Mouse (Mus musculus): Measurements from ENCODE around the gene Ptprm. TPM values are rescaled to one million over a fixed set of nuclear protein-coding genes. Genes with fewer than 3 reads are reported as not detected.
"Not testable (repeated sequence)": the region's sequence is repeated elsewhere in the genome, so short reads cannot be mapped to it uniquely, and the experiment has no call there.

The Ptprm gene
- polyA plus RNA-seq, 1 experiment from 2014 or later: 17.7 TPM

DNA sequence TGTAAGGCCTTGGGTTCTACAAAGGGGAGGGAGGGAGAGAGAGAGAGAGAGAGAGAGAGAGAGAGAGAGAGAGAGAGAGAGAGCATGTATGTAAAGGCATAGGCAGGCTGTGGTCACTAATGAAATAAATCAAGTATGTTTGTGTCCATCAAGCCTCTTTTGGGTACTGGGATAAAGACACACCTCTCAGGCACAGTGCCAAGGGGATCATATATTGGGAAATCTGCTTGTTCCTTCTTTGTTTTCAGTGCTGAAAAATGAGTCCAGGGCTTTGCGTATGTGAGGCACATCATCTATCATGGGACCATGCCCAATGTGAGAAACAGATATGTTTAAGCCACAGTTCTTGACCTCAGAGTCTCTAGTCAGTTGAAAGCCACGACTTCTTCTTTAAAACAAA lies 475.1 kb downstream of the Ptprm start:
- no peak overlapping the region for H3K9ac ChIP-seq
- no peak overlapping the region for H3K27ac ChIP-seq
- H3K36me3 ChIP-seq: no peaks in the 10 kb centered on the region
- H3K4me2 ChIP-seq: no peak overlapping the region
- H3K4me1 ChIP-seq: no peaks in the 10 kb centered on the region
- H3K27me3 ChIP-seq: no peaks in the 10 kb centered on the region
- H3K9me3 ChIP-seq: no peaks in the 10 kb centered on the region
- H3K4me3 ChIP-seq: no peak overlapping the region
- ATAC-seq (ENCODE audit: insufficient number of reproducible peaks, low FRiP score, low TSS enrichment, low read depth): no peak
- WGBS: 79% methylated on average over 2 of the region's 2 CpGs

DNA sequence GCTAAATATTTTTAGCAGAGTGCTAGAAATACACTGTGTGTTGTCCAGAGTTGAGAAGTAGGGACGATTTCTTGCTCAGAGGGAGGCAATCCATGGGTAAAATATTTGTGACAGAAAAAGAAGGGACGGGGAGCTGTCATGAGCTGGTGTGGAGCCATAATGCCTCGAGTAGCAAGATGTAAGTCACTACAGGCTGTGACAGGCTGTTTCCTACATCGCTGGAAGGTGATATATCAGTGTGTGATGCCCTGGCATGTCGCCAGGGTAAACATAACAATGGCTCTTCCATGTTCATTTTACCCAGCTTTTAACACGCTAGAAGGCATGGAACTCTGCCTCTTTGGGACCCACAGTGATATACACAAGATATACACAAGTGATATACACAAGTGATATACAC lies 476.7 kb downstream of the Ptprm start:
- Histone ChIP-seq H3K4me3 (no peak overlapping the region), H3K9me3 (no peaks in the 10 kb centered on the region), H3K9ac (no peak overlapping the region), H3K4me1 (no peaks in the 10 kb centered on the region), H3K4me2 (no peak overlapping the region), H3K27ac (no peak overlapping the region), H3K36me3 (no peaks in the 10 kb centered on the region), H3K27me3 (no peaks in the 10 kb centered on the region)
- ATAC-seq (ENCODE audit: insufficient number of reproducible peaks, low FRiP score, low TSS enrichment, low read depth): no peak
- WGBS: 50% methylated on average over 6 of the region's 6 CpGs

DNA sequence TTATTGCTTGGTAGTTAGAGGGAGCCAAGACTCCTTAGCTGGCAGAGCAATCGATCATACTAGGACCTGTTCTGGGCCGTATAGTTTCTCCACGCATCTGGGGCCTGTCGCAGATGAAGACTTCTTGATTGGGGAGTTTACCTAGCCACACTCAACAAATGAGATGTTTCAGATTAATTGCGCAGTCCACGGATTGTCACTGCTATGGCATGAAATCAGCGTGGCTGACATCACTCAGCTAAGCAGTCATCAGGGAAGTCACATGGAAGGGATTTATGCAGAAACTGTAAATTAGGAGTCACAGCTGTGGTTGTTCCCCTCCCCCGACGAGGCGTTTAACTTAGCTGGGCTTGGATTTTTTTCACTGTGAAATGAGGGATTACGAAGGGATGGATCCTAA lies 479.4 kb downstream of the Ptprm start:
- no peak overlapping the region for H3K4me2 ChIP-seq
- ATAC-seq (ENCODE audit: insufficient number of reproducible peaks, low FRiP score, low TSS enrichment, low read depth): no peak
- no peak overlapping the region for H3K9ac ChIP-seq
- H3K36me3 ChIP-seq: no peaks in the 10 kb centered on the region
- 68% methylated on average over 11 of the region's 11 CpGs for WGBS
- no peak overlapping the region for H3K27ac ChIP-seq
- H3K4me3 ChIP-seq: no peak overlapping the region
- no peaks in the 10 kb centered on the region for H3K4me1 ChIP-seq
- no peaks in the 10 kb centered on the region for H3K27me3 ChIP-seq
- H3K9me3 ChIP-seq: no peaks in the 10 kb centered on the region

DNA sequence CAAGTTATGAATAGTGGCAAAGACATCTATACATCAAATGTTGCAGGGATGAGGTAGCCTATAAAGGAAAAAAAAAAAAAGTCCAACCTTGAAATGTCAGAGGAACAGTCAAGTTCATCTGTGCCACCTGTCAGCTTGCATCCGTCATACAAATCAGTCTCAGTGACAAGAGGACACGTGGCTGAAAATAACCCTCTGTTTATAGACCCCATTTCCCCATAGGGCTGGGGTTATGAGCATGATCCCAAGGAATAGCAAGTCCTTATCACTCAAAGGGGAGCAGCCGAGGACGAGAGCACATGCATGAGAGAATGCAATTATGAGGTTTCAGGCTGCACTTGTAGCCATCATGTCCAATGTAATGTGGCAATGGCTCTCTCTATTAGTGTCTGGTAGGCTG lies 482.9 kb downstream of the Ptprm start:
- Histone ChIP-seq H3K27ac (no peak overlapping the region), H3K27me3 (no peaks in the 10 kb centered on the region), H3K4me2 (no peak overlapping the region), H3K9me3 (no peaks in the 10 kb centered on the region), H3K4me1 (0 out of 2 replicates have a peak, but pooled peaks cover 3% of the 10 kb centered on the region), H3K4me3 (no peak overlapping the region), H3K36me3 (no peaks in the 10 kb centered on the region), H3K9ac (no peak overlapping the region)
- no peak for ATAC-seq (ENCODE audit: insufficient number of reproducible peaks, low FRiP score, low TSS enrichment, low read depth)
- WGBS: 80% methylated on average over 4 of the region's 4 CpGs

DNA sequence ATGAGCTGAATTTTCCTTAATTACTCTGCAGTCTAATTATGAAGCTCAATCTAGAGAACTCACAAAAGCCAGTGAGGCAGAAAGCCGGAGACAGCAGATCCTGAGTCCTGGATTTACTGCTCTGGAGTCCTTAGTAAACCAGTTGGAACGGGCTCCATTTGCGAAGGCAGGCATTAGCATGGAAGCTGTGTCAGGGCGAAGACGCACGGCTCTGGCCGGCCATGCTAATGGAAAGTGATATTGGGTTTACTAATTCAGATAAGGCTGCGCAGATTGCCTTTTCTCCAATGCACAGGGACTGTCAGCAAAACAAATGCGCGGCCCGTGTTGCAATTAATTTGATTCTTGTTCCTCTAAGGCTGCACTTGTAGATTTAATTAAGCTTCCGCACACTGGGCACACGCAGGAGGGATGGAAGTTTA lies 484.7 kb downstream of the Ptprm start:
- no peaks in the 10 kb centered on the region for H3K27me3 ChIP-seq
- no peak overlapping the region for H3K4me2 ChIP-seq
- H3K9ac ChIP-seq: no peak overlapping the region
- H3K4me1 ChIP-seq: 0 out of 2 replicates have a peak, but pooled peaks cover 3% of the 10 kb centered on the region
- 49% methylated on average over 13 of the region's 13 CpGs for WGBS
- H3K9me3 ChIP-seq: no peaks in the 10 kb centered on the region
- no peak for ATAC-seq (ENCODE audit: insufficient number of reproducible peaks, low FRiP score, low TSS enrichment, low read depth)
- H3K27ac ChIP-seq: no peak overlapping the region
- no peaks in the 10 kb centered on the region for H3K36me3 ChIP-seq
- no peak overlapping the region for H3K4me3 ChIP-seq

DNA sequence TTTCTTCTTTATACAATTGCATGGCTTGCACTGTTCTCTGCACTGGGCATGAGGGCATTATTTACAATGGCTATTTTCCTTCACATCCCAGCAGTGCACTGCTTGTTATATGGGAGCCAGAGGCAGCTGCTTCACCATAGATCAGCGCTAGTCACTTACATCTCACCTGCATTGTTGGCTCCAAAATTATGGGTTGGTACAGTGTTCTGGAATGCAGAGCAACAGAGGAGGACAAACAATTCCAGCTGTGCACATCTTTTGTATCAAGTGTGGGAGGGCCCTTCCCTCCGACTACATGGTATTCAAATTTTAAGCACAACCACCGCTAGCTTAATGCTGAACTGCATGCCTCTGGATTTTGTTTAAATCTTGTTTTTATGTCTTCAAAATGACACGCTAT lies 489.8 kb downstream of the Ptprm start:
- Histone ChIP-seq H3K9ac (no peak overlapping the region), H3K4me3 (no peak overlapping the region), H3K36me3 (no peaks in the 10 kb centered on the region), H3K9me3 (no peaks in the 10 kb centered on the region), H3K27me3 (no peaks in the 10 kb centered on the region), H3K4me2 (no peak overlapping the region), H3K27ac (no peak overlapping the region), H3K4me1 (0 out of 2 replicates have a peak, but pooled peaks cover 3% of the 10 kb centered on the region)
- no peak for ATAC-seq (ENCODE audit: insufficient number of reproducible peaks, low FRiP score, low TSS enrichment, low read depth)
- WGBS: 53% methylated on average over 4 of the region's 4 CpGs

DNA sequence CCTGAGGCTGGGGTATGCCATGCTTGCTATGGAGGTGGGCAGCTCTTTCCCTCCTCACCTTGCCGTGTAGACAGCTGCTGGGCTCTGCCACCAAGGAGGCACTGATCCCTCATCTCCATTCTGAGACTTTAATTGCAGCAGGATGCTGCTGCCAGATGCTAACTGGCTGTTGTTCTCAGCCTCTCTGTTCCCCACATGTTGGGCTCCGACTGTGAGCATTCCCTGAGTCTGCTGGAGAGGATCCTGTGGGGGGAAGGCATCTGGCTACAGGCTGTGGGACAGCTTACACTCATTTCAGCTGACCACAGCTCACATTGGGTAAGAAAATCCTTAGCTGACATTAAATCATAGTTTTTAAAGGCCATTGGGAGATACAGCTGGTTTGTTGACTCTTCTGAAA lies 492.7 kb downstream of the Ptprm start:
- no peak overlapping the region for H3K27ac ChIP-seq
- ATAC-seq (ENCODE audit: insufficient number of reproducible peaks, low FRiP score, low TSS enrichment, low read depth): no peak
- H3K36me3 ChIP-seq: no peaks in the 10 kb centered on the region
- no peaks in the 10 kb centered on the region for H3K9me3 ChIP-seq
- H3K9ac ChIP-seq: no peak overlapping the region
- WGBS: 29% methylated on average over 2 of the region's 2 CpGs
- H3K27me3 ChIP-seq: no peaks in the 10 kb centered on the region
- no peak overlapping the region for H3K4me3 ChIP-seq
- no peak overlapping the region for H3K4me2 ChIP-seq
- peaks cover 8% of the 10 kb centered on the region; the same call in 1 of the 2 replicates for H3K4me1 ChIP-seq

DNA sequence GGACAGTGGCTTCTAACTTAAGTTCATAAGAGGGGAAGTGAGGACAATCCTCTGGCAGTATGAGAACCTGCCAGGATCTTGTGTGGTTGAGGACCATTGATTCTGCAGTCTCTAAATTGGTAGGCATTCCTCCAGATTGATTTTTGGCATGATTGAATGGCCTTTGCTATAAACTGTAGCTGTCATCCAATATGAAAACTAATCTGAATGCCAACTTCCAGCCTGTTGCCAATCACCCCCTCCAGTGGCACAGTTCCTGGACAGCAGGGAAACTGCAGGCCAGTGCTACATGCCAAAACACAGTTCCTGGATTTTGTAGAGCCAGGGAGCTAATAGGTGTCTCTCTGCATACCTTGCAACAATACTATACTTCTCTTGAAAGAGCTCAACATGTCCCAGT lies 495.5 kb downstream of the Ptprm start:
- no peaks in the 10 kb centered on the region for H3K36me3 ChIP-seq
- H3K9ac ChIP-seq: no peak overlapping the region
- H3K4me3 ChIP-seq: no peak overlapping the region
- peaks cover 8% of the 10 kb centered on the region; the same call in 1 of the 2 replicates for H3K4me1 ChIP-seq
- H3K27ac ChIP-seq: no peak overlapping the region
- no peak for ATAC-seq (ENCODE audit: insufficient number of reproducible peaks, low FRiP score, low TSS enrichment, low read depth)
- H3K9me3 ChIP-seq: no peaks in the 10 kb centered on the region
- no peaks in the 10 kb centered on the region for H3K27me3 ChIP-seq
- no peak overlapping the region for H3K4me2 ChIP-seq

DNA sequence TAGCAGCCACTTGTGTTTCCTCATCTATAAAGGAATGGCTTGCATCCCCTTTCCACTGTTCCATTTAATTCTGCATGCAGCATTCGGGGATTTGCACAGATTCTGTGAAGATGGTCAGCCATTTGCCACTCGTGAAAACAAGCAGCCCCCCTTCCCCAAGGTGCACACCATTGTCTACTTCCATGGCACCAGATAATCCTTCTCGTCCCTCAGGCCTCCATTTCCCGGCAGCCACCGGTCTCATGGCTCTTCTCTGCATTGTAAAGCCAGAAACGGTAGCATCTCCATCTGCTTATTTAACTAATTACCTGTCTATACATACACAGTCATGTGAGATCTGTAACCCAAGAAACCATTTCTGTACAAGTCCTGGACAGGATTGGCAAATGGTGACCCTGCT lies 501.8 kb downstream of the Ptprm start:
- H3K36me3 ChIP-seq: no peaks in the 10 kb centered on the region
- H3K9me3 ChIP-seq: no peaks in the 10 kb centered on the region
- WGBS: 88% methylated on average over 6 of the region's 6 CpGs
- no peak overlapping the region for H3K4me3 ChIP-seq
- H3K27ac ChIP-seq: no peak overlapping the region
- H3K9ac ChIP-seq: no peak overlapping the region
- no peaks in the 10 kb centered on the region for H3K27me3 ChIP-seq
- no peak overlapping the region for H3K4me2 ChIP-seq
- no peak for ATAC-seq (ENCODE audit: insufficient number of reproducible peaks, low FRiP score, low TSS enrichment, low read depth)
- peaks cover 2% of the 10 kb centered on the region; the same call in 1 of the 2 replicates for H3K4me1 ChIP-seq

DNA sequence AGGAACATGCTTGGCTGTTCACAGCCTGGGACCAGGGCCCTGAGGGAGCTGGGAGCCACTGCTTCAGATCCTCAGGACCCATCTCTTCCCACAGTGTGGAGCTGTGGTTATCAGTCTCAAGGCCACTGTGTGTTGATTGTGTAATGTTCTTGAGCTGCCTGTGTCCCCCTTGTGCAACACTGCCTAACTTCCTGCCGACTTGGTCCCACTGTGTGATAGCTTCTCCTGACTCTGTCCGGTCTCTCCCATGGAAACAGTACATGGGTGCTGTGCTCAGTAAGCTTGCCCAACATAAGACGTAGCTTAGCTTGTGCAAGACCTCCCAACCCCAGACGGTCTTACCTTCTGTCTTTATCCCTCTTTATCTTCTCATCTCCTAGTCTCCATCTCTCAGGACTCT lies 507.2 kb downstream of the Ptprm start:
- WGBS: 88% methylated on average over 4 of the region's 4 CpGs
- H3K4me2 ChIP-seq; H3K36me3 ChIP-seq; H3K9ac ChIP-seq; ATAC-seq (ENCODE audit: insufficient number of reproducible peaks, low FRiP score, low TSS enrichment, low read depth); H3K9me3 ChIP-seq; H3K27me3 ChIP-seq; H3K4me1 ChIP-seq; H3K4me3 ChIP-seq; H3K27ac ChIP-seq: not testable (repeated sequence)

DNA sequence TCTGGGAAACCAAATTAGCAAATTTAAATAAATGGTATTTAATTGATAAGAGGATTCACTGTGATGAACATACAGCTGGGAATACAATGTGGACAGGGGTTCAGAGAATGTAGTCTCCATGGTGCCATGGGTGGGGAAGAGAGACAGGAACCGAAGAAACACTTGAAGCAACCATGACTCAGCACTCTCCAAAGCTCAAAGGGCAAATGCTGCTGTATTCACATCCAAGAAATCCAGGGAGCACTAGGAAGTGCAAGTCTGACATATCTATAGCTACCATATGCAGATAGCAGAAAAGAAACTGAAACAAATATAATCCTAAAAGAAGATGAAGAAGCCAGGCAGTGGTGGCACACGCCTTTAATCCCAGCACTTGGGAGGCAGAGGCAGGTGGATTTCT lies 531.9 kb downstream of the Ptprm start:
- ATAC-seq (ENCODE audit: insufficient number of reproducible peaks, low FRiP score, low TSS enrichment, low read depth): no peak
- Histone ChIP-seq H3K4me1 (no peaks in the 10 kb centered on the region), H3K9ac (no peak overlapping the region), H3K36me3 (no peaks in the 10 kb centered on the region), H3K27me3 (no peaks in the 10 kb centered on the region), H3K27ac (no peak overlapping the region), H3K9me3 (no peaks in the 10 kb centered on the region), H3K4me3 (no peak overlapping the region), H3K4me2 (no peak overlapping the region)
- WGBS: 82% methylated on average over 2 of the region's 2 CpGs

DNA sequence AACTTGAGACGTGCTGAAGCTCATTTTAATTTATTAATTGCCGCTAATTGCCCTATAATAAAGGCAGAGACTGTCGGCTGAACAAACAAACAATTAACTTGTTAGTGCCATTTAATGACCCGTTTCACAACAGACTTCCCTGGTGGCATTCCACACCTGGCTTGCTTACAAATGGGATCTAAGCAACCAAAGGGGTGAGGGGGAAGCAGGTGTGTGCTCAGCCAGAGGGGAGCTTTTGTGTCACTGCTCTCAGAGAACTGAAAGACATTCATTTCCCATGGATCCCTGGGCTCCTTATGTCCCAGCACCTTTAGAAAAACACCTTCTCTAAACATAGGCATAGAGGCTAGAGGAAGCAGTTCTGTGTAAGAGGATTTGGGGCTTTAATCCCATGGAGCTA lies 536.9 kb downstream of the Ptprm start:
- ATAC-seq (ENCODE audit: insufficient number of reproducible peaks, low FRiP score, low TSS enrichment, low read depth): no peak
- Histone ChIP-seq H3K36me3 (no peaks in the 10 kb centered on the region), H3K4me2 (no peak overlapping the region), H3K4me3 (no peak overlapping the region), H3K4me1 (no peaks in the 10 kb centered on the region), H3K27me3 (no peaks in the 10 kb centered on the region), H3K9ac (no peak overlapping the region), H3K27ac (no peak overlapping the region), H3K9me3 (no peaks in the 10 kb centered on the region)
- WGBS: 22% methylated on average over 4 of the region's 4 CpGs

DNA sequence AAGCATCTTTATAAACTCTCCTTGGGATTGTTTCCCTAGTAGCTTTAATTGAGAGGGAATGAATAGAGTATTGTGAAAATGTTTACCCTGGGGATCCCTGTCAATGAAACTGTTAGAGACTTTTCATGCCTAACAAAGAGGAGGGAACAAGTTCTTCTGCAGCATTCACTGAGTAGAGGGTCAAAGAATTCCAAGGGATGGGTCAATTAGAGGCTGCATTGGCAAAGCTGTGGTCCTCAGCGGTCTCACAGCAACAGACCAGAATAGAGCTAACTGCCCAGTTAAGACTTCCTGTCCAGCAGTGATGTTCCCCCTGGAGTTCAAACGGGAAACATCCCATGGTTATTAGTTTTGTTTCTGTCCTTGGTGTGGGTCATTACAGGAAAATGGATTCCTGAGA lies 538.3 kb downstream of the Ptprm start:
- 49% methylated on average over 2 of the region's 2 CpGs for WGBS
- no peak overlapping the region for H3K27ac ChIP-seq
- no peak for ATAC-seq (ENCODE audit: insufficient number of reproducible peaks, low FRiP score, low TSS enrichment, low read depth)

More for the DNA sequence above, 538.3 kb downstream of the Ptprm start:
- H3K4me2 ChIP-seq: no peak overlapping the region
- H3K4me3 ChIP-seq: no peak overlapping the region
- H3K9ac ChIP-seq: no peak overlapping the region
- H3K9me3 ChIP-seq: no peaks in the 10 kb centered on the region
- H3K4me1 ChIP-seq: no peaks in the 10 kb centered on the region
- H3K36me3 ChIP-seq: no peaks in the 10 kb centered on the region
- H3K27me3 ChIP-seq: no peaks in the 10 kb centered on the region
